Mouse (Mus musculus) thymus, postnatal 0 days (tissue): ENCODE measurements around the gene Mphosph8. TPM values are rescaled to one million over a fixed set of nuclear protein-coding genes. Genes with fewer than 3 reads are reported as not detected.

Experiments
- polyA plus RNA-seq: library from polyadenylated mRNA; unstranded; fragments of >200 nt; fragmentation: Nextera tagmentation; extraction: Ambion mirVana; gene quantifications from 2 replicates; pipeline ENCODE4 v1.2.1, GENCODE M21; 2015

Gene Mphosph8
- polyA plus RNA-seq, 1 experiment from 2014 or later, result 33.6 TPM

Other genes with a start within 250 kb of the Mphosph8 start
- gene Cenpj, start 92.8 kb upstream of the Mphosph8 start, polyA plus RNA-seq, result 12.7 and 12.9 TPM in 2 replicates
- gene Parp4, start 92.6 kb upstream of the Mphosph8 start, polyA plus RNA-seq, result 6.8 and 10.4 TPM in 2 replicates
- 29.1 and 32.9 TPM in 2 replicates for gene Pspc1, start 110.1 kb downstream of the Mphosph8 start, polyA plus RNA-seq
- 16.4 and 19.6 TPM in 2 replicates for gene Zmym5, start 143.5 kb downstream of the Mphosph8 start, polyA plus RNA-seq
- 26.7 and 28.4 TPM in 2 replicates for gene Zmym2, start 218.4 kb downstream of the Mphosph8 start, polyA plus RNA-seq